Mouse (Mus musculus) stomach, embryonic 14.5 days (tissue): ENCODE results near the gene Ccser1. TPM values are rescaled to one million over a fixed set of nuclear protein-coding genes. Genes with fewer than 3 reads are reported as not detected.

Experiments
- ATAC-seq: fragments of 200-750 bp; cut with Nextera tagmentation; 2 replicates; pipeline ENCODE4 v1.8.0; 2017; ENCODE audit warnings: low read depth, moderate TSS enrichment; ENCODE audit not compliant: insufficient number of reproducible peaks, insufficient read depth, low FRiP score
- H3K27ac ChIP-seq: fragments of 300-500 bp; sonication (generic); 2 replicates; pipeline ENCODE4 v1.5.1; 2014; ENCODE audit warnings: mild to moderate bottlenecking, low read length, moderate library complexity, mixed read lengths
- H3K27me3 ChIP-seq: fragments of 300-500 bp; sonication (generic); 2 replicates; pipeline ENCODE4 v1.6.1; 2014; ENCODE audit warnings: low read length, control low read depth, mixed read lengths; ENCODE audit not compliant: control insufficient read depth, insufficient read depth
- H3K36me3 ChIP-seq: fragments of 300-500 bp; sonication (generic); 2 replicates; pipeline ENCODE4 v1.6.1; 2014; ENCODE audit warnings: mild to moderate bottlenecking, control low read depth, low read length, moderate library complexity, mixed read lengths; ENCODE audit not compliant: control insufficient read depth, insufficient read depth
- H3K4me1 ChIP-seq: fragments of 300-500 bp; sonication (generic); 2 replicates; pipeline ENCODE4 v1.6.1; 2014; ENCODE audit warnings: low read length, control low read depth, mixed read lengths; ENCODE audit not compliant: control insufficient read depth, insufficient read depth
- H3K4me2 ChIP-seq: fragments of 300-500 bp; sonication (generic); replicated peaks from 2 replicates; pipeline ENCODE4 v1.6.1; 2014; ENCODE audit warnings: low read depth, low read length, control low read depth
- H3K4me3 ChIP-seq: fragments of 300-500 bp; sonication (generic); 2 replicates; pipeline ENCODE4 v1.5.1; 2014; ENCODE audit warnings: low read depth, low read length, control low read depth
- H3K9ac ChIP-seq: fragments of 300-500 bp; sonication (generic); replicated peaks from 2 replicates; pipeline ENCODE4 v1.6.1; 2014; ENCODE audit warnings: low read depth, mild to moderate bottlenecking, control low read depth, low read length, moderate library complexity, mixed read lengths
- H3K9me3 ChIP-seq: fragments of 300-500 bp; sonication (generic); 2 replicates; pipeline ENCODE4 v1.6.1; 2016; ENCODE audit warnings: low read depth, low read length, control low read depth; ENCODE audit not compliant: control insufficient read depth
- WGBS: fragments of 180-500 bp; shearing (Covaris S2); extraction: QIAGEN DNeasy Blood & Tissue Kit; methylation state at CpG from one replicate; pipeline ENCODE4 v1.1.7; 2014; 5-methylcytosine and 5-hydroxymethylcytosine counted together
- polyA plus RNA-seq: library from polyadenylated mRNA; unstranded; fragments of >200 nt; fragmentation: Nextera tagmentation; extraction: Ambion mirVana; gene quantifications from 2 replicates; pipeline ENCODE4 v1.2.1, GENCODE M21; 2014

Gene Ccser1
- polyA plus RNA-seq, 1 experiment from 2014 or later: 5.8 TPM

DNA sequence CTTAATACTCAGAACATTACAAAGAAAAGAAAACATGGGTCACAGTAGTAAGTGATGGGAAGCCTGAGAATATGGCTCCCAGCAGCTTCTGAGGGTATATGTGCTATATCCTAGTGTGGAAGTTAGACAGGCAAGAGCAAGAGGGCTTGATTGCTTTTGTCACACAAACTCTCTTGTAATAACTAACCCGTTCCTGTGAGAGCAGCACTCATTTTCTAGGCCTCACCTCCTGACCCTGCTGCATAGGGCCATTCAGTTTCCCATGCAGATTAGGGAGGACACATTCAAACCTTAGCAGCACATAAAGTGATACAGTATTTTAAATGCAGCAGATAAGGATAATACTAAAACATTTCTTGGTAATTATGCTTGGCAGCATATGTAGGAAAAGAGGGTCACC lies 25.9 kb downstream of the Ccser1 start:
- Histone ChIP-seq H3K36me3 (no peaks in the 10 kb centered on the region), H3K27ac (no peak overlapping the region), H3K27me3 (no peaks in the 10 kb centered on the region), H3K4me2 (no peak overlapping the region), H3K4me3 (no peak overlapping the region), H3K9ac (no peak overlapping the region), H3K9me3 (no peaks in the 10 kb centered on the region), H3K4me1 (no peaks in the 10 kb centered on the region)
- WGBS: 31% methylated on average over 1 of the region's 1 CpGs
- ATAC-seq: no peak

- no peaks in the 10 kb centered on the region for H3K27me3 ChIP-seq
- no peak overlapping the region for H3K4me2 ChIP-seq
- H3K4me3 ChIP-seq: no peak overlapping the region
- no peaks in the 10 kb centered on the region for H3K36me3 ChIP-seq
- 54% methylated on average over 2 of the region's 2 CpGs for WGBS
- H3K9me3 ChIP-seq: no peaks in the 10 kb centered on the region
- H3K9ac ChIP-seq: no peak overlapping the region
- ATAC-seq: no peak
- H3K4me1 ChIP-seq: no peaks in the 10 kb centered on the region
- H3K27ac ChIP-seq: no peak overlapping the region
Observed at GRCm38 (mm10) chr6:61206619-61207018, 26.5 kb downstream of the Ccser1 start.

GRCm38 (mm10) chr6:61210061-61210737 lies 30.1 kb downstream of the Ccser1 start:
- no peak overlapping the region for H3K9ac ChIP-seq
- no peaks in the 10 kb centered on the region for H3K27me3 ChIP-seq
- 63% methylated on average over 4 of the region's 4 CpGs for WGBS
- H3K4me1 ChIP-seq: no peaks in the 10 kb centered on the region
- no peak overlapping the region for H3K4me2 ChIP-seq
- no peaks in the 10 kb centered on the region for H3K9me3 ChIP-seq
- H3K4me3 ChIP-seq: no peak overlapping the region
- no peak overlapping the region for H3K27ac ChIP-seq
- no peak for ATAC-seq
- H3K36me3 ChIP-seq: no peaks in the 10 kb centered on the region

DNA sequence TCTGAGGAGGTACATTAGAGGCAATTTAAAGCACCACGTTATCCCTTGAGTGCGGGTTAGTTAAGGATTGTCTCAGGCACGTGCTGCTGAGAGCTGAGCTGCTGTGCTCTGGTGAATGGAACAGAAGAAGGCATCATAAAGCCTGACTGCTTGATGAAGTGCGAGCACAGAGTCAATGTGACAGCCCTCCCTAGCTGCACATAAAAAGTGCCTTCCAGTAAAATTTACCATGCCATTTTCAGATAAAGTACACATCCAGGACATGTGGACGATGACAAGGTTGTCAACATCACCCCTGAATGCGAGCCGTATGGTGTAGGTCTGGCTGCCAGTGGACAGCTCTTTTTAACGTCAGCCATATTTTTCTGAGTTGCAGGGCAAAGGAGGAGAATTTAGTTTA lies 35.6 kb downstream of the Ccser1 start:
- Histone ChIP-seq H3K9me3 (no peaks in the 10 kb centered on the region), H3K27me3 (no peaks in the 10 kb centered on the region), H3K4me3 (no peak overlapping the region), H3K4me1 (no peaks in the 10 kb centered on the region), H3K4me2 (no peak overlapping the region), H3K36me3 (no peaks in the 10 kb centered on the region), H3K27ac (no peak overlapping the region), H3K9ac (no peak overlapping the region)
- WGBS: 50% methylated on average over 8 of the region's 8 CpGs
- no peak for ATAC-seq

- H3K27ac ChIP-seq: no peak overlapping the region
- no peaks in the 10 kb centered on the region for H3K9me3 ChIP-seq
- H3K27me3 ChIP-seq: no peaks in the 10 kb centered on the region
- H3K4me3 ChIP-seq: no peak overlapping the region
- H3K4me2 ChIP-seq: no peak overlapping the region
- ATAC-seq: no peak
- WGBS: 35% methylated on average over 1 of the region's 1 CpGs
- no peaks in the 10 kb centered on the region for H3K4me1 ChIP-seq
- no peaks in the 10 kb centered on the region for H3K36me3 ChIP-seq
- no peak overlapping the region for H3K9ac ChIP-seq
Observed at GRCm38 (mm10) chr6:61216514-61216913, 36.4 kb downstream of the Ccser1 start.

DNA sequence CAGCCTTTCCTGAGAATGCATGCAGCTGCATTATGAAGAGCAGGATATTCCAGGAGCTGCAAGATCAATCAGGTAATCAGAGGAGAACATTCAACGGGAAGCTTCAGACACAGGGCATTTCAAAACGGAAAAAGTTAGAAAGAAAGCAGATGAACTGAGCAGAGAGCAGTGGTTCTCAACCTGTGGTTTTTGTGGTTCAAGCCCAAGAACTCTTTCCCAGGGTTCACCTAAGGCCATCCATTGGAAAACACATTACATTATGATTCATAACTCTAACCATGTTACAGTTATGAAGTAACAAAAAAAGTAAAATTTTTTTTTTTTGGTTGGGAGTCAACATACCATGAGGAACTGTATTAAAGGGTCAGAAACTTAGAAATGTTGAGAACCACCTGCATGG lies 37.6 kb downstream of the Ccser1 start:
- Histone ChIP-seq H3K4me1 (no peaks in the 10 kb centered on the region), H3K9ac (no peak overlapping the region), H3K27me3 (no peaks in the 10 kb centered on the region), H3K9me3 (no peaks in the 10 kb centered on the region), H3K4me2 (no peak overlapping the region), H3K36me3 (no peaks in the 10 kb centered on the region), H3K4me3 (no peak overlapping the region), H3K27ac (no peak overlapping the region)
- 60% methylated on average over 2 of the region's 2 CpGs for WGBS
- ATAC-seq: no peak

DNA sequence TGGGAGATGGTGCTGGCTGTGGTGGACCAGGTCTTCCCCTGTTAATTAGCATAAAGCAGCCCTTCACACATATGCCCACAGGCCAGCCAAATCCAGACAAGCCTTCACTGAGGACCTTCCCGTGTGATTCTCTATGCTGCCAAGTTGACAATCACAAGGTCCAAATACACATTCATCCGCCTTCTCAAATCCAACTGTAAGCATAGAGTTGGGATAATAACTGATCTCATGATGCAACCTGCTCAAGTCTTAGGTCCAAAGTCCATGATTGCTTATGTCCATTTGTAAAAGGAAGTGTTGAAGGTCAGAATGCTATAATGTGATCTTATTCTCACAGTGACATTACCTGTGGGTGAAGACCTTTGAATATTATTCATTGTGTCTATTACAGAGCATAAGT lies 43.4 kb downstream of the Ccser1 start:
- WGBS: 87% methylated on average over 2 of the region's 2 CpGs
- no peak overlapping the region for H3K4me2 ChIP-seq
- H3K36me3 ChIP-seq: no peaks in the 10 kb centered on the region
- H3K4me1 ChIP-seq: no peaks in the 10 kb centered on the region
- no peaks in the 10 kb centered on the region for H3K27me3 ChIP-seq
- no peak overlapping the region for H3K4me3 ChIP-seq
- H3K9me3 ChIP-seq: no peaks in the 10 kb centered on the region
- H3K27ac ChIP-seq: no peak overlapping the region
- H3K9ac ChIP-seq: no peak overlapping the region
- no peak for ATAC-seq

DNA sequence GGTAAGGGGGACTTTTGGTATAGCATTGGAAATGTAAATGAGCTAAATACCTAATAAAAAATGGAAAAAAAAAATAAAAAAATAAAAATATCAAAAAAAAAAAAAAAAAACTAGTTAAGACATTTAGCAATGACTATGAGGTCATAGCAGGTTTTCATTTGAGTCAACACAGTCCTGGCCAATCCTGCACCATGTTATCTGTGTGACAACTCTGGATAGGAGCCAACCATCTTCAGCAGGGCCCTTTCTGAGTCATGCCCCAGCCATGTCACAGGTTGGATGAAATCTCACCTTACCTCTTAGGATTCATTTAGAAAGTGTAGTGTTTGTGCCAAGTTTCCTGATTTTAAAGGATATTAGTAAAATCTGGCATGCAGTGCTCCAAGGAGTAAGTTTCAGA lies 45.2 kb downstream of the Ccser1 start:
- ATAC-seq: no peak

GRCm38 (mm10) chr6:61230058-61230718 lies 50.1 kb downstream of the Ccser1 start:
- Histone ChIP-seq H3K9me3 (no peaks in the 10 kb centered on the region), H3K4me1 (no peaks in the 10 kb centered on the region), H3K27me3 (no peaks in the 10 kb centered on the region), H3K27ac (no peak overlapping the region), H3K36me3 (no peaks in the 10 kb centered on the region), H3K4me2 (no peak overlapping the region), H3K4me3 (no peak overlapping the region), H3K9ac (no peak overlapping the region)
- no peak for ATAC-seq
- WGBS: 54% methylated on average over 5 of the region's 5 CpGs

More for the DNA sequence above, 45.2 kb downstream of the Ccser1 start:
- no peak overlapping the region for H3K9ac ChIP-seq
- H3K36me3 ChIP-seq: no peaks in the 10 kb centered on the region
- H3K4me3 ChIP-seq: no peak overlapping the region
- H3K9me3 ChIP-seq: no peaks in the 10 kb centered on the region
- H3K4me1 ChIP-seq: no peaks in the 10 kb centered on the region
- H3K27me3 ChIP-seq: no peaks in the 10 kb centered on the region
- no peak overlapping the region for H3K27ac ChIP-seq
- H3K4me2 ChIP-seq: no peak overlapping the region
